Mouse (Mus musculus) midbrain, postnatal 0 days (tissue): ENCODE measurements around the gene Zc3h18. TPM values are rescaled to one million over a fixed set of nuclear protein-coding genes. Genes with fewer than 3 reads are reported as not detected.

ENCODE experiments used
- ATAC-seq: fragments of 200-750 bp; cut with Nextera tagmentation; 2 replicates; pipeline ENCODE4 v1.8.0; 2017; ENCODE audit warnings: moderate number of reproducible peaks, mild to moderate bottlenecking, moderate TSS enrichment, moderate library complexity; ENCODE audit not compliant: low FRiP score
- DNase-seq: peaks from one replicate; pipeline ENCODE4 v3.0.0-alpha.2; 2015; ENCODE audit warnings: low spot score
- H3K27ac ChIP-seq: fragments of 300-500 bp; sonication (generic); 2 replicates; pipeline ENCODE4 v1.5.1; 2014; ENCODE audit warnings: low read depth, mild to moderate bottlenecking, low read length, mixed read lengths
- H3K27me3 ChIP-seq: fragments of 300-500 bp; sonication (generic); 2 replicates; pipeline ENCODE4 v1.6.1; 2014; ENCODE audit warnings: low read length, control low read depth, mixed read lengths; ENCODE audit not compliant: insufficient read depth
- H3K36me3 ChIP-seq: fragments of 300-500 bp; sonication (generic); 2 replicates; pipeline ENCODE4 v1.6.1; 2014; ENCODE audit warnings: low read length, control low read depth, mixed read lengths; ENCODE audit not compliant: insufficient read depth
- H3K4me1 ChIP-seq: fragments of 300-500 bp; sonication (generic); 2 replicates; pipeline ENCODE4 v1.6.1; 2014; ENCODE audit warnings: mild to moderate bottlenecking, control low read depth, antibody characterized with exemption, low read length, mixed read lengths; ENCODE audit not compliant: insufficient read depth
- H3K4me2 ChIP-seq: fragments of 300-500 bp; sonication (generic); 2 replicates; pipeline ENCODE4 v1.6.1; 2014; ENCODE audit warnings: low read depth, mild to moderate bottlenecking, low read length, mixed read lengths; ENCODE audit not compliant: poor library complexity, severe bottlenecking
- H3K4me3 ChIP-seq: fragments of 300-500 bp; sonication (generic); 2 replicates; pipeline ENCODE4 v1.5.1; 2014; ENCODE audit warnings: low read depth, mild to moderate bottlenecking, low read length, moderate library complexity
- H3K9ac ChIP-seq: fragments of 300-500 bp; sonication (generic); replicated peaks from 2 replicates; pipeline ENCODE4 v1.6.1; 2014; ENCODE audit warnings: mild to moderate bottlenecking, low read length, moderate library complexity, mixed read lengths; ENCODE audit not compliant: poor library complexity, severe bottlenecking
- H3K9me3 ChIP-seq: fragments of 300-500 bp; sonication (generic); 2 replicates; pipeline ENCODE4 v1.6.1; 2016; ENCODE audit warnings: low read length, control low read depth
- CTCF ChIP-seq: IDR thresholded peaks from 2 replicates; pipeline ENCODE4 v1.5.1; 2016; ENCODE audit warnings: antibody characterized with exemption, mild to moderate bottlenecking
- WGBS: fragments of 180-500 bp; shearing (Covaris S2); extraction: QIAGEN DNeasy Blood & Tissue Kit; methylation state at CpG from one replicate; pipeline ENCODE4 v1.1.7; 2014; 5-methylcytosine and 5-hydroxymethylcytosine counted together
- polyA plus RNA-seq: library from polyadenylated mRNA; unstranded; fragments of >200 nt; fragmentation: Nextera tagmentation; extraction: Ambion mirVana; gene quantifications from 2 replicates; pipeline ENCODE4 v1.2.1, GENCODE M21; 2015
- total RNA-seq: library from RNA; depleted of rRNA; stranded (reverse); fragments of >200 nt; gene quantifications from 2 replicates; pipeline ENCODE4 v1.2.3, GENCODE M21; 2014

Zc3h18 gene
- total and polyA plus RNA-seq, 2 experiments from 2014 or later, result 25.0 to 29.4 TPM

GRCm38 (mm10) chr8:122427607-122428006 is 51.2 kb downstream of the Zc3h18 start:
- WGBS, result 91% methylated on average over 7 of the region's 7 CpGs
- Histone ChIP-seq H3K36me3 (no peaks in the 10 kb centered on the region), H3K27me3 (no peaks in the 10 kb centered on the region), H3K9me3 (no peaks in the 10 kb centered on the region), H3K4me1 (no peaks in the 10 kb centered on the region), H3K27ac (no peak overlapping the region), H3K4me3 (no peak overlapping the region), H3K9ac (no peak overlapping the region), H3K4me2 (no peak overlapping the region)
- no peak for TF ChIP-seq CTCF
- no peak for DNase-seq
- no peak for ATAC-seq

- no peak overlapping the region for H3K9ac ChIP-seq
- DNase-seq (no peak), ATAC-seq (no peak)
- no peaks in the 10 kb centered on the region for H3K27me3 ChIP-seq
- 92% methylated on average over 9 of the region's 9 CpGs for WGBS
- H3K27ac ChIP-seq, result no peak overlapping the region
- H3K9me3 ChIP-seq, result no peaks in the 10 kb centered on the region
- no peak for TF ChIP-seq CTCF
- no peak overlapping the region for H3K4me3 ChIP-seq
- H3K36me3 ChIP-seq, result no peaks in the 10 kb centered on the region
- no peaks in the 10 kb centered on the region for H3K4me1 ChIP-seq
- H3K4me2 ChIP-seq, result no peak overlapping the region
These were observed 51.8 kb downstream of the Zc3h18 start for GRCm38 (mm10) chr8:122428163-122428562.

- no peak overlapping the region for H3K4me2 ChIP-seq
- no peaks in the 10 kb centered on the region for H3K27me3 ChIP-seq
- WGBS, result 80% methylated on average over 10 of the region's 10 CpGs
- no peak for ATAC-seq
- H3K9me3 ChIP-seq, result no peaks in the 10 kb centered on the region
- no peak overlapping the region for H3K9ac ChIP-seq
- H3K4me3 ChIP-seq, result no peak overlapping the region
- H3K4me1 ChIP-seq, result no peaks in the 10 kb centered on the region
- no peak overlapping the region for H3K27ac ChIP-seq
- no peak for DNase-seq
- peaks cover 17% of the 10 kb centered on the region; the same call in 1 of the 2 replicates for H3K36me3 ChIP-seq
- TF ChIP-seq CTCF, result no peak
These were observed 53.7 kb downstream of the Zc3h18 start for GRCm38 (mm10) chr8:122430058-122430636.

DNA sequence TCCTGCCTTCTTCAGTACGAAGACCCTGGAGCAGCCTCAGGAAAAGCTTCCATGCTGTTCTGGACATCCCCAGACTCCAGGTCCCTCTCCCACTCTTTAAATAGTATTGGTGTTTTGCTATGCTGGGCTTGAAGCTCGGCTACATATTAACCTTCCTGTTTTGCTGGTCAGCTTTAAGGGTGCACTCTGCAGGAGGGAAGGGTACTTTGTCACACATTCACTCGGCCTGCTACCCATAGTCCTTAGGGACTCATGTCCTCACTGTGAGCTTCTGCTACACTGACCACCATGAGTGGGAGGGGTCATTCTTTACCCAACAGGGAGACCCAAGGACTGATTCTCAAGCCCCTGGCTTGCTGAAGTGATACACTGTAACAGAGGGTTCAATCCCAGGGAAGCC is 54.2 kb downstream of the Zc3h18 start:
- WGBS, result 85% methylated on average over 3 of the region's 3 CpGs
- no peak overlapping the region for H3K4me2 ChIP-seq
- no peak for ATAC-seq
- no peak for TF ChIP-seq CTCF
- no peak overlapping the region for H3K27ac ChIP-seq
- no peak overlapping the region for H3K9ac ChIP-seq
- no peak overlapping the region for H3K4me3 ChIP-seq
- no peaks in the 10 kb centered on the region for H3K9me3 ChIP-seq
- no peaks in the 10 kb centered on the region for H3K4me1 ChIP-seq
- H3K27me3 ChIP-seq, result no peaks in the 10 kb centered on the region
- H3K36me3 ChIP-seq, result peaks cover 17% of the 10 kb centered on the region; the same call in 1 of the 2 replicates
- no peak for DNase-seq

- Histone ChIP-seq H3K4me1 (no peaks in the 10 kb centered on the region), H3K4me3 (peak overlapping the region; percentile 17; the same call in 1 of the 2 replicates), H3K4me2 (peak overlapping the region; percentile 40), H3K9ac (0 out of 2 replicates have a peak overlapping the region, but pooled peaks have one; percentile 24), H3K27ac (no peak overlapping the region), H3K27me3 (no peaks in the 10 kb centered on the region), H3K36me3 (peaks cover 26% of the 10 kb centered on the region), H3K9me3 (no peaks in the 10 kb centered on the region)
- no peak for DNase-seq
- TF ChIP-seq CTCF, result no peak
- 45% methylated on average over 18 of the region's 18 CpGs for WGBS
- ATAC-seq, result no peak
These were observed 55.5 kb downstream of the Zc3h18 start for GRCm38 (mm10) chr8:122431694-122432442.
